Mouse (Mus musculus): ENCODE results near the gene Gfpt2. TPM values are rescaled to one million over a fixed set of nuclear protein-coding genes. Genes with fewer than 3 reads are reported as not detected.

The Gfpt2 gene
- total RNA-seq, 2 experiments from 2014 or later: 13.0 to 16.7 TPM

GRCm38 (mm10) chr11:49834248-49834647, 40.3 kb downstream of the Gfpt2 start:
- intact Hi-C loops (cut with DNase I): no loop called here
- no peak for DNase-seq

GRCm38 (mm10) chr11:49835257-49835956, 41.4 kb downstream of the Gfpt2 start:
- intact Hi-C loops (cut with DNase I): no loop called here
- DNase-seq: no peak

GRCm38 (mm10) chr11:49837717-49838407, 43.9 kb downstream of the Gfpt2 start:
- intact Hi-C loops (cut with DNase I): no loop called here
- no peak for DNase-seq

- intact Hi-C loops (cut with DNase I): no loop called here
Measured at GRCm38 (mm10) chr11:49840666-49841065, 46.7 kb downstream of the Gfpt2 start.

GRCm38 (mm10) chr11:49841886-49842285, 47.9 kb downstream of the Gfpt2 start:
- DNase-seq: no peak
- intact Hi-C loops (cut with DNase I): no loop called here

More at GRCm38 (mm10) chr11:49840666-49841065, 46.7 kb downstream of the Gfpt2 start:
- DNase-seq: peak; percentile 18 to 24

GRCm38 (mm10) chr11:49842718-49843117, 48.7 kb downstream of the Gfpt2 start:
- DNase-seq: peak in 1 of 2 experiments; percentile 18
- intact Hi-C loops (cut with DNase I): no loop called here

GRCm38 (mm10) chr11:49844311-49844710, 50.3 kb downstream of the Gfpt2 start:
- DNase-seq: no peak
- intact Hi-C loops (cut with DNase I): no loop called here

GRCm38 (mm10) chr11:49844969-49845368, 51.0 kb downstream of the Gfpt2 start:
- DNase-seq: peak; percentile 73 to 84
- intact Hi-C loops (cut with DNase I): loop anchor here (1.0 kb wide), 2 partner anchors 117 to 192 kb away; no protein-coding TSS in a partner anchor

- DNase-seq: no peak
- intact Hi-C loops (cut with DNase I): loop anchor here (1.0 kb wide), 2 partner anchors 118 to 193 kb away; no protein-coding TSS in a partner anchor
Measured at GRCm38 (mm10) chr11:49845958-49846357, 52.0 kb downstream of the Gfpt2 start.

- intact Hi-C loops (cut with DNase I): no loop called here
- DNase-seq: peak; percentile 98
Measured at GRCm38 (mm10) chr11:49846401-49847070, 52.6 kb downstream of the Gfpt2 start, which contains the start of gene Mapk9. Gene Mapk9 (plus strand): TSS chr11:49846751.

- peak in 1 of 2 experiments; percentile 13 for DNase-seq
- intact Hi-C loops (cut with DNase I): no loop called here
Measured at GRCm38 (mm10) chr11:49847071-49847810, 53.3 kb downstream of the Gfpt2 start.

GRCm38 (mm10) chr11:49847811-49848078, 53.8 kb downstream of the Gfpt2 start:
- intact Hi-C loops (cut with DNase I): no loop called here
- DNase-seq: no peak

GRCm38 (mm10) chr11:49848080-49848815, 54.3 kb downstream of the Gfpt2 start:
- DNase-seq: peak; percentile 26 to 48
- intact Hi-C loops (cut with DNase I): no loop called here

GRCm38 (mm10) chr11:49850331-49850730, 56.4 kb downstream of the Gfpt2 start:
- DNase-seq: no peak
- intact Hi-C loops (cut with DNase I): no loop called here

GRCm38 (mm10) chr11:49855144-49855543, 61.2 kb downstream of the Gfpt2 start:
- intact Hi-C loops (cut with DNase I): no loop called here
- no peak for DNase-seq

GRCm38 (mm10) chr11:49861139-49861538, 67.2 kb downstream of the Gfpt2 start:
- intact Hi-C loops (cut with DNase I): no loop called here
- no peak for DNase-seq

- intact Hi-C loops (cut with DNase I): no loop called here
- DNase-seq: no peak
Measured at GRCm38 (mm10) chr11:49863926-49864325, 69.9 kb downstream of the Gfpt2 start.

GRCm38 (mm10) chr11:49867320-49867719, 73.3 kb downstream of the Gfpt2 start:
- no peak for DNase-seq
- intact Hi-C loops (cut with DNase I): loop anchor here (5.0 kb wide), 1 partner anchor 40 kb away; no protein-coding TSS in a partner anchor

GRCm38 (mm10) chr11:49869762-49870161, 75.8 kb downstream of the Gfpt2 start:
- intact Hi-C loops (cut with DNase I): loop anchor here (1.0 to 5.0 kb wide), 3 partner anchors 42 to 216 kb away; no protein-coding TSS in a partner anchor
- peak; percentile 63 to 81 for DNase-seq

- DNase-seq: peak; percentile 53 to 64
- intact Hi-C loops (cut with DNase I): no loop called here
Measured at GRCm38 (mm10) chr11:49871914-49872313, 77.9 kb downstream of the Gfpt2 start.
